Comparison of ENCODE assay signal across 38 mouse cellular contexts in the genomic region with DNA sequence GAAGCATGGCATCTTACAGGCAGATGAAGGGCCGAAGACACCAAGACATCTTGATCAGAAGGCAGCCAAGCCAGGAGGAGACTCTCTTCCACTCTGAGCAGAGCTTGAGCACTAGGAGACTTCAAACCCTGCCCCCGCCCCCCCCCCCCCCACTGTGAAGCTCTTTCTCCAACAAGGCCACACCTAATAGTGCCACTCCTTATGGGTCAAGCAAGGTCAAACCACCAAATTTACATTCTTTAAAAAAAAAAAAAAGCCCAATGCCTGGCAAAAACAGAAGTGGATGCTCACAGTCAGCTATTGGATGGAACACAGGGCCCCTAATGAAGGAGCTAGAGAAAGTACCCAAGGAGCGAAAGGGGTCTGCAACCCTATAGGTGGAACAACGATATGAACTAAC. TPM values are rescaled to one million over a fixed set of nuclear protein-coding genes. Genes with fewer than 3 reads are reported as not detected.
"Had no signal": no experiment of that assay in that cellular context is flagged by ENCODE, and none has a peak within 500 bp of the region (broad histone marks: within the 10 kb centered on the region; RNA-seq: fewer than 3 reads in every experiment).

No protein-coding gene starts in this region.

RNA-seq across cellular contexts. Expression of a gene that starts 16.4 kb away (rescaled TPM):
- total RNA-seq: heart, adult 2 months; heart, postnatal 14 days; heart, postnatal 36 days; hematopoietic stem cell, adult 5-6 weeks; hindbrain, postnatal 0 days; layer of hippocampus, adult 18-20 months; layer of hippocampus, postnatal 14 days; layer of hippocampus, postnatal 36 days; left cerebral cortex, adult 8-10 months; left cerebral cortex, postnatal 25 days; left cerebral cortex, postnatal 4 days; liver, adult 2 months had no signal
- polyA plus RNA-seq: heart, embryonic 11.5 days; heart, embryonic 15.5 days; heart, postnatal 0 days; hindbrain, embryonic 11.5 days; hindbrain, embryonic 15.5 days; intestine, embryonic 14.5 days; kidney, adult 2 months; liver, adult 2 months; liver, embryonic 12.5 days had no signal

RNA-seq across cellular contexts. Expression of a gene that starts 20.5 kb away (rescaled TPM):
- total RNA-seq: gastrocnemius, adult 8-10 months; gastrocnemius, postnatal 14 days; gastrocnemius, postnatal 36 days; heart, adult 2 months; heart, postnatal 14 days; heart, postnatal 36 days; hematopoietic stem cell, adult 5-6 weeks; hindbrain, postnatal 0 days; layer of hippocampus, adult 18-20 months; layer of hippocampus, adult 8-10 months; layer of hippocampus, postnatal 14 days; layer of hippocampus, postnatal 36 days; left cerebral cortex, adult 18-20 months; left cerebral cortex, adult 8-10 months; left cerebral cortex, postnatal 10 days; left cerebral cortex, postnatal 25 days; left cerebral cortex, postnatal 4 days; liver, adult 2 months had no signal
- polyA plus RNA-seq: heart, adult 2 months; heart, embryonic 11.5 days; heart, embryonic 13.5 days; heart, embryonic 15.5 days; heart, postnatal 0 days; hindbrain, embryonic 11.5 days; hindbrain, embryonic 13.5 days; hindbrain, embryonic 15.5 days; hindbrain, postnatal 0 days; intestine, embryonic 14.5 days; intestine, embryonic 16.5 days; kidney, adult 2 months; kidney, embryonic 15.5 days; large intestine, adult 2 months; limb, embryonic 13.5 days; liver, embryonic 12.5 days; liver, embryonic 14.5 days; liver, embryonic 16.5 days had no signal

RNA-seq across cellular contexts. Expression of a gene that starts 34.0 kb away (rescaled TPM):
- total RNA-seq: gastrocnemius, postnatal 14 days; heart, adult 2 months; heart, postnatal 36 days; hematopoietic stem cell, adult 5-6 weeks; hindbrain, postnatal 0 days; layer of hippocampus, adult 18-20 months; layer of hippocampus, adult 8-10 months; layer of hippocampus, postnatal 14 days; layer of hippocampus, postnatal 36 days; left cerebral cortex, adult 18-20 months; left cerebral cortex, adult 8-10 months; left cerebral cortex, postnatal 10 days; left cerebral cortex, postnatal 25 days; left cerebral cortex, postnatal 4 days; liver, adult 2 months had no signal
- polyA plus RNA-seq: gonadal fat pad, adult 2 months; heart, adult 2 months; heart, embryonic 11.5 days; heart, embryonic 13.5 days; heart, embryonic 15.5 days; heart, postnatal 0 days; hindbrain, embryonic 11.5 days; hindbrain, embryonic 15.5 days; hindbrain, postnatal 0 days; intestine, embryonic 14.5 days; kidney, adult 2 months; kidney, embryonic 15.5 days; kidney, postnatal 0 days; limb, embryonic 11.5 days; limb, embryonic 13.5 days; limb, embryonic 15.5 days; liver, adult 2 months; liver, embryonic 12.5 days; liver, embryonic 14.5 days; liver, embryonic 16.5 days had no signal
